ENCODE assay signal across 31 mouse cellular contexts in genomic region chr1:36551904-36552303, GRCm38 (mm10). TPM values are rescaled to one million over a fixed set of nuclear protein-coding genes. Genes with fewer than 3 reads are reported as not detected.
A peak's percentile ranks its signal among the peaks of the same experiment; 100 is the strongest.
DNase-seq lines count a peak whose midpoint lies in the region; ATAC-seq and TF ChIP-seq lines count a peak whose summit lies in the region.
"Had no signal": no experiment of that assay in that cellular context is flagged by ENCODE, and none has a peak within 500 bp of the region (broad histone marks: within the 10 kb centered on the region; RNA-seq: fewer than 3 reads in every experiment).

No protein-coding gene starts in this region.

- H3K9me3 ChIP-seq in kidney, embryonic 16.5 days (ENCODE audit: low read length): no peaks in the 10 kb centered on the region
- H3K9me3 ChIP-seq in stomach, postnatal 0 days (ENCODE audit: control insufficient read depth, low read length): no peaks in the 10 kb centered on the region
- H3K9me3 ChIP-seq: embryonic facial prominence, embryonic 13.5 days; forebrain, embryonic 10.5 days; heart, embryonic 10.5 days; heart, embryonic 15.5 days; limb, embryonic 12.5 days; liver, embryonic 15.5 days; lung, embryonic 15.5 days; midbrain, embryonic 13.5 days; neural tube, embryonic 13.5 days had no signal

- no peak for ATAC-seq in kidney, embryonic 16.5 days (ENCODE audit: low FRiP score, low TSS enrichment)
- no peak for ATAC-seq in stomach, postnatal 0 days (ENCODE audit: low FRiP score, low TSS enrichment)
- ATAC-seq: forebrain, embryonic 16.5 days; midbrain, embryonic 13.5 days had no signal

- peaks cover 62% of the 10 kb centered on the region for H3K4me1 ChIP-seq in kidney, embryonic 16.5 days (ENCODE audit: insufficient read depth, low read length)
- H3K4me1 ChIP-seq in stomach, postnatal 0 days (replicated peaks; ENCODE audit: control insufficient read depth, insufficient read depth): peaks cover 8% of the 10 kb centered on the region

- H3K9ac ChIP-seq in kidney, embryonic 16.5 days (replicated peaks; ENCODE audit: low read length): no peak overlapping the region
- H3K9ac ChIP-seq in stomach, postnatal 0 days (ENCODE audit: low read length): no peak overlapping the region
- H3K9ac ChIP-seq: heart, embryonic 15.5 days; hindbrain, embryonic 14.5 days; limb, embryonic 12.5 days; liver, embryonic 15.5 days; lung, embryonic 15.5 days; midbrain, embryonic 13.5 days; neural tube, embryonic 13.5 days had no signal

- no peaks in the 10 kb centered on the region for H3K27me3 ChIP-seq in kidney, embryonic 16.5 days (ENCODE audit: insufficient read depth, low read length)
- no peaks in the 10 kb centered on the region for H3K27me3 ChIP-seq in stomach, postnatal 0 days (ENCODE audit: control insufficient read depth, insufficient read depth, low read length)
- H3K27me3 ChIP-seq: embryonic facial prominence, embryonic 13.5 days; heart, embryonic 15.5 days; limb, embryonic 12.5 days; lung, embryonic 15.5 days; midbrain, embryonic 13.5 days; neural tube, embryonic 13.5 days had no signal

- H3K4me3 ChIP-seq in kidney, embryonic 16.5 days (ENCODE audit: low read length): no peak overlapping the region
- H3K4me3 ChIP-seq in stomach, postnatal 0 days (ENCODE audit: low read depth, low read length): no peak overlapping the region
- H3K4me3 ChIP-seq: embryonic facial prominence, embryonic 13.5 days; forebrain, embryonic 10.5 days; heart, embryonic 10.5 days; heart, embryonic 15.5 days; layer of hippocampus, adult 2 months; left cerebral cortex, adult 2 months; limb, embryonic 12.5 days; liver, embryonic 15.5 days; lung, embryonic 15.5 days; midbrain, embryonic 13.5 days; neural tube, embryonic 13.5 days had no signal

- TF ChIP-seq CTCF in stomach, postnatal 0 days (IDR thresholded peaks at IDR 0.05; ENCODE audit: low read depth): peak; percentile 31; the same call in 1 of the 2 replicates

- TF ChIP-seq EP300 in stomach, postnatal 0 days (optimal IDR thresholded peaks at IDR 0.05): no peak

- H3K36me3 ChIP-seq in kidney, embryonic 16.5 days (ENCODE audit: insufficient read depth, low read length): peaks cover 63% of the 10 kb centered on the region
- peaks cover 43% of the 10 kb centered on the region for H3K36me3 ChIP-seq in stomach, postnatal 0 days (ENCODE audit: control insufficient read depth, insufficient read depth, low read length)

- 88% methylated on average over 17 of the region's 17 CpGs for WGBS in kidney, embryonic 16.5 days
- WGBS in stomach, postnatal 0 days: 81% methylated on average over 17 of the region's 17 CpGs

- H3K4me2 ChIP-seq in kidney, embryonic 16.5 days (replicated peaks; ENCODE audit: low read depth, low read length): no peak overlapping the region
- no peak overlapping the region for H3K4me2 ChIP-seq in stomach, postnatal 0 days (replicated peaks; ENCODE audit: low read depth)
- H3K4me2 ChIP-seq: embryonic facial prominence, embryonic 13.5 days; heart, embryonic 15.5 days; hindbrain, embryonic 14.5 days; limb, embryonic 12.5 days; liver, embryonic 15.5 days; lung, embryonic 15.5 days; midbrain, embryonic 13.5 days; neural tube, embryonic 13.5 days had no signal

- DNase-seq in cerebellum, adult 9-10 months: peak; percentile 63
- DNase-seq in cerebellum, postnatal 4 days (ENCODE audit: low spot score in 2 of 2): no peak
- peak; percentile 91 for DNase-seq in heart, adult 11 months
- DNase-seq in heart, postnatal 4 days: no peak
- peak; percentile 31 for DNase-seq in kidney, postnatal 10 days
- no peak for DNase-seq in stomach, postnatal 0 days (ENCODE audit: low spot score)
- DNase-seq: adrenal gland, postnatal 25 days; embryo, embryonic 11 days; gastrocnemius, postnatal 10 days; kidney, adult 18-20 months; kidney, postnatal 36 days had no signal

- H3K27ac ChIP-seq in kidney, embryonic 16.5 days (ENCODE audit: low read length): no peak overlapping the region
- H3K27ac ChIP-seq in stomach, postnatal 0 days (replicated peaks): no peak overlapping the region
- H3K27ac ChIP-seq: forebrain, embryonic 10.5 days; heart, embryonic 10.5 days; heart, embryonic 15.5 days; hindbrain, embryonic 14.5 days; layer of hippocampus, adult 2 months; left cerebral cortex, adult 2 months; limb, embryonic 12.5 days; liver, embryonic 15.5 days; lung, embryonic 15.5 days; macrophage; midbrain, embryonic 13.5 days; neural tube, embryonic 13.5 days had no signal

RNA-seq across cellular contexts. Expression of gene Ankrd39, which starts 4.7 kb away (rescaled TPM):
- 10 to 100 TPM; 16.0 to 18.5 TPM for total RNA-seq in heart, postnatal 4 days (2021)
- 29.2 and 30.0 TPM in 2 replicates for polyA plus RNA-seq in kidney, embryonic 16.5 days (2015; fragmentation: Nextera tagmentation; extraction: Ambion mirVana)
- polyA plus RNA-seq in stomach, postnatal 0 days (2015; fragmentation: Nextera tagmentation; extraction: Ambion mirVana): 19.5 and 20.1 TPM in 2 replicates

RNA-seq across cellular contexts. Expression of gene Sema4c, which starts 6.2 kb away (rescaled TPM):
- 10 to 100 TPM; 26.7 to 31.2 TPM for total RNA-seq in heart, postnatal 4 days (2021)
- polyA plus RNA-seq in kidney, embryonic 16.5 days (2015; fragmentation: Nextera tagmentation; extraction: Ambion mirVana): 21.4 and 21.9 TPM in 2 replicates
- polyA plus RNA-seq in stomach, postnatal 0 days (2015; fragmentation: Nextera tagmentation; extraction: Ambion mirVana): 5.0 and 5.1 TPM in 2 replicates

RNA-seq across cellular contexts. Expression of gene Gm42417, which starts 12.7 kb away (rescaled TPM):
- total RNA-seq in heart, postnatal 4 days (2021): 10 to 100 TPM; 48.6 to 69.8 TPM
- polyA plus RNA-seq in kidney, embryonic 16.5 days (2015; fragmentation: Nextera tagmentation; extraction: Ambion mirVana): 0.30 and 1.5 TPM in 2 replicates
- 0.28 and 0.33 TPM in 2 replicates for polyA plus RNA-seq in stomach, postnatal 0 days (2015; fragmentation: Nextera tagmentation; extraction: Ambion mirVana)
- total RNA-seq: adrenal gland, adult 18-20 months; adrenal gland, postnatal 25 days; layer of hippocampus, adult 2 months; layer of hippocampus, postnatal 14 days; left cerebral cortex, adult 2 months; left cerebral cortex, postnatal 25 days; liver, adult 2 months had no signal
- polyA plus RNA-seq: embryonic facial prominence, embryonic 13.5 days; forebrain, embryonic 10.5 days; heart, embryonic 15.5 days; liver, adult 2 months; liver, embryonic 15.5 days; lung, embryonic 15.5 days; midbrain, embryonic 13.5 days; stomach, embryonic 14.5 days had no signal

RNA-seq across cellular contexts. Expression of gene Ankrd23, which starts 15.2 kb away (rescaled TPM):
- total RNA-seq in heart, postnatal 4 days (2021): 100 to 1,000 TPM; 151 to 159 TPM
- polyA plus RNA-seq in kidney, embryonic 16.5 days (2015; fragmentation: Nextera tagmentation; extraction: Ambion mirVana): 15.2 and 21.7 TPM in 2 replicates
- polyA plus RNA-seq in stomach, postnatal 0 days (2015; fragmentation: Nextera tagmentation; extraction: Ambion mirVana): 6.1 and 8.5 TPM in 2 replicates

RNA-seq across cellular contexts. Expression of gene Cnnm3, which starts 40.2 kb away (rescaled TPM):
- total RNA-seq in heart, postnatal 4 days (2021): 10 to 100 TPM; 14.9 to 15.7 TPM
- 3.5 and 3.7 TPM in 2 replicates for polyA plus RNA-seq in kidney, embryonic 16.5 days (2015; fragmentation: Nextera tagmentation; extraction: Ambion mirVana)
- polyA plus RNA-seq in stomach, postnatal 0 days (2015; fragmentation: Nextera tagmentation; extraction: Ambion mirVana): 1.6 and 2.0 TPM in 2 replicates

Comparison
In these comparisons a context has a peak if more than half of its experiments do, and no peak if none do; other contexts are left out.
1. DNase-seq: peak in cerebellum, adult 9-10 months (single experiment), heart, adult 11 months (single experiment) and kidney, postnatal 10 days (single experiment); none in cerebellum, postnatal 4 days (0 of 2), heart, postnatal 4 days (single experiment) and stomach, postnatal 0 days (single experiment).